Mouse (Mus musculus) frontal cortex, postnatal 10 days (tissue): ENCODE measurements at regions not wholly inside any gene's neighbourhood (a gene's known extent, or its start where the extent isn't known, plus 50 kb on each side); places are given as distances from the start of the nearest gene placed in this dataset.

Experiments
- DNase-seq, 2 experiments: peaks; one replicate each; pipeline ENCODE4 v3.0.0; 2022; ENCODE audit warnings: low spot score in 2 of 2, mixed read lengths in 1 of 2

DNA sequence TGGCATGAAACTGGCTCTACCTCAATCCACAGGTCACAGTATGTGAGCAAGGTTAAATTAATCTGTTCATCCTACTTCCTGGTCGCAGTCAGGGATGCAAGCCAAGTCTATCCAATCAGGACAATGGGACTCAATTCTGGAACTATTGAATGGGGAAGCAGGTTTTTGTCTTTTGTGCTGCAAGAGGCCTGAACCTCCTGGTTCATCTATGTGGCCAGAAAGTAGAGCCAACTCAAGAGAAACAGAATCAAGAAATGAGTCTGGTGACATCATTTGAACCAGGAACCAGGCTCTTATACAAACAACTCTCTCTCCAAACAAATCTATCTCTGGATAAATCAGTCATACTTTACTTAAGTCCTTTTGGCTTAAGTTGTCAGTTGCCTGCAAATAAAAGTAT, 294.7 kb upstream of the Usp25 start:
- no peak for DNase-seq

DNA sequence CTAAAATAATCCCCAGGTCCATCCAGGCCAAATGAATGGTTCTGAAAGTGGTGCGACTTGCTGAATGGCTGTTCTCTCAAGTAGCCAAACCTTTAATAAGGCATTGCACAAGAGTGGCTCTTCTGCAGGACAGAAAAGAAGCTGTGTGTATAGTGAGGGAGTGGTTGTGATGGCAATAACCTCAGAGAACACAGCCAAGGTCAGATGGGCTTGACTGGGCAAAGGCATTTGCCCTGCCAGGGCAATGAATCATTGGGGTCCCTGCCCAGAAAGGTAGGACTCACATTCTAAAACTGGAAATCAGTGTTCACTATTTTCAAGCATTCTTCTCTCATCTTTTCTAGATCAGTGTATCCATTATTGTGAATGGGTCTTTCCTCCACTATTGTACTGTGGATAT, 295.4 kb upstream of the Usp25 start:
- no peak for DNase-seq

DNA sequence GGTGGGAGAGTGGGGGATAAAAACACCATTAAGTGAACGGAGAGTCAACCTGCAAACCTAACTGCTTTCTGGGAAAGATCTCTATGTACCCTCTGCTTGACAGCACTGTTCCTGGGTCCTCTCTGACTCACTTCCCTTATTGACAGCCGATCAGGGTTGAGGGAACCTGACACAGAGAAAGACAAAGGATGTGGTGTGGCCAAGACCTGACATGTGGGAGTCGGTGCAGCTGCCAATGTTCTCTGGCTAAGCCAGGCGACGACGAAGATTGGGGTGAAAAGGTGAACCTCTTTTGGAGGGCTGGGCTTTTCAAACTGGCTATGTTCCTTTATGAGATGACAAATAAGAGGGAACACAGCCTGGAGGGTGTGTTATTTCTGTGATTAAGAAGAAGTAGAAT, 318.6 kb upstream of the Usp25 start:
- DNase-seq = no peak

DNA sequence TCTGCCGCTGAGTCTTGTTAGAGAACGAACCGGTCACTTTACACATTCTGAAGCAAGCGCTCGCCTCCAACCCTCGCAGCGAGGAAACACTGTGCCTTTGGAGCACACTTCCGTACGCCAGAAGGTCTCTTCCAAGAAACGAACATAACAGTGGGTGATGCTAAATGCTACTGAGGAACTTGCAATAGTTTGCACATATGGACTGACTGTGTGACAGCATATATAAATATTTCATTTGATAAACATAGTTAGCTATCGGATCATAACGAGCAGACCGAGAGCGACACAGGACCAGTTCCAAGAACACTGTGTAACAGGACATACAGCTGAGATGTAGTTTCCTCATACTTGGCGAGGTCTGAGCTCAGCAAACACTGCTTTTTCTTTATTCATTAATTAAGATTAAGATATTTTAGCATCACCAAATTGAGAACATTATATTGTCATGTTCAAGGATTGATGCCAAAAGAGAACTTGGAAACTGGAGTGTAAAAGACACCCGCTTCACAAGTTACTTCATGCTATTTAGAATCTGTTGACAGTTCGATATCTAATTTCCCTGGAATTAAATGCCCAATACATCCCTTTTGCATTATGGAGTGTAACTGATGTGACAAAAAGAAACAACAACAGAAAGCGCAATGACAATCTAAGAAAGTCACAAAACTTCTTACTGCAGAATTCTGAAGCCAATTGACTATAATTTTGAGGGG, 314.3 kb upstream of the Nrip1 start:
- DNase-seq = peak; percentile 4 to 12

DNA sequence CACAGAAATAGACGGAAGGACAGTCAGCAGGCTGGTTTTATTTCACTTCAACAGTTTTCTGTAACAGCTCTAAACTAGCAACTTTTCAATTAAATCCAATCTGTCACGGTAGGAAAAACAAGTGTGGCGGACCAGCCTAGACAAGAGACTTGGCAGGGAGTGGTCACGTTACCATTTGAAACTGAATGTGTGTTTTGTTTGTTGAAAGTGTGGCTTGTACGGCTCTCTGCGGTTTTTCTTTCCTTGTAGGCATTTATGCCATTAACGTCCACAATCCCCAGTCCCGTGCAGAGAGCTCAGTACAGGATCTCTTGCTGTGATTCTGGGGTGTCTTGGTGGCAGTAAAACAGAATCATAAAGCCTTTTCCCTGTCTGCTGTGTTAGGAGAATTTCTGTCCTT, 311.9 kb upstream of the Nrip1 start:
- no peak for DNase-seq

DNA sequence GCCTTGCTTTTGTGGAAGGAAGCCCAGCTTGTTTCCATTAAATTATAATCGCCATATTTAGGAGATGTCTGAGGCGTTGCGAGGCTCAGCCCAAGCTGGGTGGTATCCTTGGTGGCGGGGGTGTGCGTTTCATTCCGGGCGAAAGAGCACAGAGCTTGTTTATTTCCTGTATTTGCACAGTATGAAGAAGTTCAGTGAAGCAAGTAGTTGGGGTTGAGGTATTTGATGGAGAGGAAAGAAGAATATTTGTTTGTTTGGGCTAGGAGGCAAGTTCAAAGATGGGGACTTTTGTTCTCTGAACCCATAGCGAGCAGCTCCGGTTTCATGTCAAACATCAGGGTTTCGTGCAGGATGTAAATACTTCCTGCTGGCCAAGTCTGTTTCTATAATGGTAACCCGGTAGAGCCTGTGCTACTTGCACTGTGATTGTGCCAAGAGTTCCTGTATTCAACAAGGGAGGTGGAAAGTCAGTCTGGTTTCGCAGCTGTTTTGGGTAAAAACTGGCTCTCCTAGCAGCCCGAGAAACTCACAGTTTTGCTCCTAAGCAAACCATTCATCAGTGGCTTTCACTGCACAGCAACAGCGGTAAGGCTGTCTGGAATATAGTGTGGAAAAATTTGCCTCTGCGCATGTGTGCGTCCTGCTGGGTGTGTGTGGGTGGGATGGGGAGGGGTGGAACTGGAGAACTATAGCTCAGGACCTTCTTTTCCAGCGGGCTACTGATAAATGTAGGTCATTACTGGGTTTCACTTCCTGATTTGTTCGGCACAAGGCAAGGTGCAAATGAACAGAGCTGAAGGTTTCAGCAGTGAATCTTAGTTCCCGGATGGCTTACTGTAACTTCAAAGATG, 306.7 kb upstream of the Nrip1 start:
- peak; percentile 14 to 21 for DNase-seq

DNA sequence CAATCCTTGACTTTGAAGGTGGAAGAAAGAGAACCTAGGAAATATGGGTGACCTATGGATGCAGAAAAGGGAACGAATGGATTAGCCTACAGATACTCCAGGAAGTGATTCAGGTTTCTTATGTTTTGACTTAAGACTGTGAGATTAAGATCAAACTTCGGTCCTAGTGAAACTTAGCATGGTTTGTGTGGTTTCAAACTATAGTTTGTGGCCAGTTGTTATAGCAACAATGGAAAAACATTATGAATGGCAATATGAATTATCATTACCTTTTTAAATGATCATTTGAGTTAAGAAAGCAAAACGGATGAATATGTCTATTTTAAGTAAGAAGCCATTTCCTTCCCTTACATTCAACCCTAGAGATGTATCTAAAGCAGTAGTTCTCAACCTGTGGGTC, 305.3 kb upstream of the Nrip1 start:
- no peak for DNase-seq

DNA sequence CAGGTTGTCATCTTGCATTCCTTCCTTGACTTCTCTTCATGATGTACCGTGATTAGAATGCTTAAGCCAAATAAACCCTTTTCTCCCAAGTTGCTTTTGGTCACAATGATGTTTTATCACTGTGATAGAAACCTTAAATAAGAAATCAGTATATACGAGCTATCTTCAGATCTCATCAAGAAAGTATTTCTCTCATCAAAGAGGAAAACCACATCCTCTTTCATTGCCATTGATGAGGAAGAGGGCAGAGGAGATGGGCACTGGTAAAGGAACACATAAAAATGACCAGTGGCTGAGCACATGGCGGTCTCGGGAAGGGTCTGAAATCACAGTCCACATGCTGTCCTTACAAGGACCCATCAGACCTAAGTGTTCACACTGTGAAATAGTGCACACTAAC, 296.2 kb upstream of the Nrip1 start:
- no peak for DNase-seq

DNA sequence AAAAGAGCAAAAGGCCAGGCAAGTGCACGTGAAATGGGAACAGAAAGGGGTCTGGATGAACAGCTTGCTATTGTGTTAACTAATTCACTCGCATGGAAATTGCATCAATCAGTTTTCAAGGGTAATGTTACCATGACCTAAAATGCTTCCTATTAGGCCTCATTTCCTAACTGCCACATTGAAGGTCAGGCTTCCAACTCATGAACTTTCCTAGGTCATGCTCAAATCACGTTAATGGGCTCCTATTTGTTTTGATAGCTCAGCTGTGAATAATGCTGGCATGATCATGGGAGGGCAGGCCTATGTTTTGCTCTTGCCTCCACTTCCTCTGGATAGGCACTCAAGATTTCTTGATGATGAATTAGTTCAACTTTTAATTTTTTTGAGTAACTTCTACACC, 293.4 kb upstream of the Nrip1 start:
- DNase-seq = no peak

DNA sequence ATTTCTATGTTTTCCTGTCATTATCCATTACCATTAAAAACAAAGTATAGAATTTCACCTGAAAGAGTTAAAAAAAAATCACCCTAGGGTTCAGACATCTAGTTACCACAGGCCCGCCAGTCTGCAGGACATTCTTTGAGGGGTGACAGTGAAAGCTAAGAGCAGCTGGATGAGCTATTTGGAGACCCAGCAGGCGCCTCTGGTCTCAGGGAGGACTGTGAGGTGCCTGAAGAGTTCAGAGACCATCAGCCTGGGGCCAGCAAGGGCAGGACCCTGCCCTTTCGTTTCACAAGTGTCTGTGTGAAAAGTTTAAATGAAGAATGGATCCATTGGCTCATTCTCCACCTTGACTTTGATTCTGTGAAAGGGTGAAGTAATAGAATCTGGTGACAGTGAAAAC, 281.5 kb upstream of the Nrip1 start:
- DNase-seq = no peak

DNA sequence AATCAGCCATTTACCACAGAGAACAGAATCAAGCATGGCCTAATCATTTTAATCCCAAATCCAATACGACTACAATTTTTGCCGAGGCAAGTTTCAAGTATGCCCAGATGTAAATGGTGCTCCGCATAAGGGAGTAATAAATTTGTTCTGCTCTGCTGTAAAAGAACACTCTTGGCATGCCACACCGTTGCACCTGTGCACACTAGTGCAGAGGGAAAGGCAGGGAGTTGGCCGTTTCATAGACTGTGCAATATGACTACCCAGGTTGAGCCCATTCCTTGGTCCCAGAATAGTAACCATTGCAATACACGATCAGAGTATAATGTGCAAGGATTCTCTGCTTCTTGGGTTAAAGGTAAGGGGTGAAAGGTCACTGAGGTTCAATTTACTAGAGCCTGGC, 270.7 kb upstream of the Nrip1 start:
- no peak for DNase-seq

DNA sequence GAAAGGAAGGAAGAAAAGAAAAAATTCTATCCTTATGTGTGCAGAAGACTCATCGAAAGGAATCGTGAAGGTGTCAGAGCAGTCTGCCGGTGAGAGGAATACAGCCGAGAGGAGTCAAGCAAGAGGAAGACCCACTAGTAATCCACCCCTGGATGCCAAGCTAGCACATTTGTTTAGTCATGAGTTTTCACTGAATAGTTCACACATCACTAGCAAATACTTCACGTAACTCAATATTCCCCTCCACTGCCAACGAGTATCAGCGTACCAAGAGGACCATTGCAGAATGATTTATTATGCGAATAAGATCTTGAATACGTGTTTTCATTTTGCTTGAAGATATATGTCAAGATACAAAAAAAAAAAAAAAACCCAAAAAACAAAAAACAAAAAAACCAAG, 270.2 kb upstream of the Nrip1 start:
- no peak for DNase-seq

DNA sequence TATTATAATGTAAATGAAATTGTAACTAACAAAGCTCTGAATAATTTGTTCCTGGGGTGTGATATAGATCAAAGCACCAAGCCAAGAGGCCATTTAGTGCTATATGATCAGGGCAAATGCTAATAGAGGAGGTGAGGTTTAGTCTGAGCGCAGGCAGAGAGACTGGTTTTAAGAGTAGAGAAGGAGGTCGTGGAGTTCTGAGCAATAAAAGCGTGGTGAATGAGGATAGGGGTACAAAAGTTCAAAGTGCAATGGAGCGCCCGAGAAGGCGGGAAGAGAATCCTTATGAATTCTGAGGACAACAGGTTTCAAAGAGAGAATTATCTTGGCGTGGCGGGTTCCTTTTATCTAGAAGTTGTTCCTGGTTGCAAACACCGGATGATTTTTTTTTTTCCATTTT, 261.5 kb upstream of the Nrip1 start:
- DNase-seq = no peak

DNA sequence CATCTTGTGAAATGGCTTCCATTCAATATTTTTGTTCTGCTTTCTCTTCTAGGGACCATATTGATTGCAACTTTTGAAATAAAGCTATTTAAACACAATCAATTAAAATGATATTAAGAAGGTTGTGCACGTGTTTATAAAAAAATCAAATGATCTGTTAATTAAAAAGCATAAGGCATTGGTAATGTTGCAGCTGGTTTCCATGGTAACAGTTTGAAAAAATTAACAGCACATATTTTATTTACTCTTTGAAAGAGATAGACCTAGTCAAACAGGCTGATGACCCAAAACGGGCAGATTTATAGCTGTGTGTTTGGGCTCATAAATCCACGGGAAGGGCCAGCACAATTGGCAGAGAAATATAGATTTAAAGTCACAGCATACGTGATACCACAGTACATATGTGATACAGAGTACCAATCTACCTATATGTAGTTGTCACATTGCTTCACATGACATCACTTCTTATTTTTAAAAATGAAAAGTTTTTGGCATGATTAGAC, 260.6 kb upstream of the Nrip1 start:
- no peak for DNase-seq

DNA sequence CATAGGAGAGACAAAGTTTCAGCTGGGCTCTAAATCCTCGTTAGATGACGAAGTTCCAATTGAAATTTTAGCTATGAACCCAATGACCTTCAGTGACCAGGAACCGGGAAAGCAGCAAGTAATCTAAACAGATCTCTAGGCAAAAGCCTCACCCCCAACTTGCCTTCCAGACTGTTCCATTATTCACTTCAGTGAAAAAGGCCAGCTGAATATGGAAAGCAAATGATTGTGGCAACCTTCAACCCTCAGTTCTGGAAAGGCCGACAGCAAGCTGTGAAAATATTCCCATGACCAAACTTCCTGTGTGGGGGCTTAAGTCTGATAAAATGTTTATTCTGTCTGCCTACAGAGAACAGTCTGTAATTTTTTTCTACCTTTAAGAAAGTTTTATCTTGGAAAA, 252.5 kb upstream of the Nrip1 start:
- no peak for DNase-seq

DNA sequence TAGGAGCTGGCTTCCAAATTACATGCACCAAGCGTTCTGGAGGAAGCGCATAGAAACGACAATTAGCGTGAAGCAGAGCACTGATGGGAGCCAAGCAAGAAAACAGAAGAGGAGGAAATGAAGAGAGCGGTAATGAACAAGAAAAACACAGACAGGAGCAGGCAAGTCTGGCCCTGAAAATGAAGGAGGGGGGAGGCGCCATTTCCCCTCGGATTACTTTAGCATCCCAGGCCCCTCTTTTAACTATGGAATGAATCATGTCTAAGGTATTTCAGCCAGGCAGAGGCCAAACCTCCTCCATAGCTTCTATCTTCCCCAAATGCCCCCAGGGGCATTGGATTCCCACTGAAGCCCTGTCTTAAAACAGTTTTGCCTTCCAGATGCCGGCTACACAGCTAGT, 248.1 kb upstream of the Nrip1 start:
- DNase-seq = no peak

DNA sequence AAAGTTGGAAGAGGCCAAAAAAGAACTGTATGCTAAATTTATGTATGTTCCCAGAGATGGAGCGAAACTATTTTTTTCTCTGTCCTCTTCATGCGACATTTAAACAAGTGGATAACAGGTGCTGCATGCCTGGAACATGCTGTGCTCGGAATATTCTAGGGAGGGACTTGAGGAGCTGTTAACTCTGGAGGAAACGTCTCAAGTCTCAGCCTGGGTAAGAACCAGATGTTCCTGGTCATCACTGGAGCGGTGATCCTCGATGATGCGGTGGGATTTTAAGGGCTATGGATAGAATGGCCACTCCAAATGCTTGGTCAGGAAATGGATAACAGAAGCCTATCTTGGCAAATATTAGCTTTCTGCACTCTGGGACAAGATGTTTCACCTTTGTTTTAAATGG, 244.7 kb upstream of the Nrip1 start:
- DNase-seq = no peak

DNA sequence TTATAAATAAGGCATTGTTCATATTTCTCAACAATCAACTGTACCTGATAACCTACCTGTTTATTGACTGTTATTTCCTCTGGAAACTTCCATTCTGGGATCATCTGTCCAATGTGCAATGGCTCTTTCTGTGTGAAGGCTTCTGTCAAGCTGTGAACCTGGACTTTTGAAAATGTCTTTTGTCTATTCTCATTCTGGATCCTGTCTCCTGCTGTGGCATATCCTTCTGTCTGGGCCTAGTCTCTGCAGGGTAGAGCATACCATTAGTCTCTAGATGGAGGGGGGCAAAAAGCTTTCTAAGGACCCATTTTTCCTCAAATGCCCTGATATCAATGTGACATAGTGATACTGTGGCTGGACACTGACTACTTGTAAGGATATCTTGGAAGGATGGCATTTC, 237.4 kb upstream of the Nrip1 start:
- no peak for DNase-seq

DNA sequence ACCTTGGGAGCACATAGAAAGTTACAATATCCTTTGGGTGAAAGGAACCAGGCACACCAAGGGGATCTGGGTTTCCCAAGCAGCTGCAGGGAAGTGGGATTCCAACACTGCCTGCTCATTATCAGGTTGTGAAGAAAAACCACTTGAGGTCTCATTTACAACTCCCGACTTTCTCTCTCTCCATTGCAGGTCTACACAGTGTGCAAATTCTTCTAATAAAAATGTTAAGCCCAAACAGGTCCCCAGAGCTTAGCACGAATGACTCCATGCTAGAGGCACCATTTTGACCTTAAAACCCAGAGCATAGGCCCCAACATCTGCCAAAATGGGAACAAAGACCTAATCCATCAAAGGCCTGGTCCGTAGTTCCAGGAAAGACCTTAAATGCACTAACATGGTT, 231.3 kb upstream of the Nrip1 start:
- DNase-seq = no peak

DNA sequence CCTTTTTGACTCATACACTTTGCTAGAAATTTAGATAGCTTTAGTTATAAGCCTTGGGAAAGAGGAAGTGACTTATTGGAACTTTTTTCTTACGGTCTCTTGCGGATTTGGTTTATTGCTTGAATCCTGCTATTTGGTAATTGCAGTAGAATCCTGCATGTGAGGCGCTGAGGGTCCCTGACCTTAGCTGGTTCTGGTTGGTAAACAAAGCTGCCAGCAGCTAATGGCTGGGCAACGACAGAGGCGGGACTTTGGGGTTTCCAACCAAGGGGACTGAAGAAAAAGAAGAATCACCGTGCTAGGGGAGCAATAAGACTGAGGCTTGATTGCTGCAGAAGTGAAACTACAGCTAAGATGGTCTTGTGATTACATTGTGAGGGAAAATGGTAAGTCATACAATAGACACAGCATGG, 230.2 kb upstream of the Nrip1 start:
- DNase-seq = no peak

DNA sequence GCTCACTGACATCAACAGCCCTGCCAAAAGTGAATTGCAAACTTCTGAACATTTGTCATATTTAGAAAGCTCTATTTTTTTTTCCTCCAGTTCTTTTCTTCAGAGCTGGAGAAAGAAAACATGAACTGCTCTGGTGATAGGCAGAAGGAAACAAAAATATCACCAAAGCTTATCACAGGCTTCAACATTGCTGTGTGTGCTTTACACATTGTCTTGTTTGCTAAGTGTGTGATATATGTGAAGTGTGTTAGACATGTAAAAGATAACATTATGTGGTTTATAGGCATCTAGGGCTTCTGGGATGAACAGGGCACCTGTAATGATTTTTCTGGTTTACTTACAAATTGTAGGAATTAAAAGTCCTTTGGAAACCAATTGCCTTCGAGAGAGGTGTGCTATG, 229.8 kb upstream of the Nrip1 start:
- no peak for DNase-seq

DNA sequence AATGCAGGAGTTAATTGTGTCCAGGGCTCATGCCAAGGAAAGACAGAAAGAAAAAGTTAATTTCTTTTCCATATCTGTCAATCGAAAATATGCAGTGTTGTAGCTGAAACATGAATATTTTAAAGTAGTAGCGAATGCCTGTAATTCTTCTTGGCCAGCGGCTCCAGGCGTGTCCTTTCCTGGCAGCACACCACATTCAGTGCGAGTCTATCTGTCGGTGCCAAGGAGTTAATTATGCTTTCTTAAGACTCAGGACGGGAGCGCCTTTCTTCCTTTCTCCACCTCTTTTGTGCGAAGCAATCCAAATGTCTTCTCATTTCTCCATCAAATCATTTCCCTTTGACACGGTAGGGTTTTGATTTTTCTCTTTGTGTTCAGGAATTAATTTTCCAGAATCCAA, 226.5 kb upstream of the Nrip1 start:
- no peak for DNase-seq
